Mouse (Mus musculus): ENCODE measurements around the gene Nup107. TPM values are rescaled to one million over a fixed set of nuclear protein-coding genes. Genes with fewer than 3 reads are reported as not detected.
A peak's percentile ranks its signal among the peaks of the same experiment; 100 is the strongest.
"Not testable (repeated sequence)": the region's sequence is repeated elsewhere in the genome, so short reads cannot be mapped to it uniquely, and the experiment has no call there.

Nup107 gene
- total RNA-seq, 1 experiment from 2014 or later, result 96.1 TPM

GRCm38 (mm10) chr10:117749787-117750343, 42.6 kb downstream of the Nup107 start:
- ATAC-seq (replicated peaks in 1 of 2; ENCODE audit: insufficient read depth in 1 of 2, low FRiP score in 2 of 2, low TSS enrichment in 1 of 2, low read depth in 1 of 2, poor library complexity in 2 of 2, severe bottlenecking in 2 of 2), result no peak

- no peak for ATAC-seq (replicated peaks in 1 of 2; ENCODE audit: insufficient read depth in 1 of 2, low FRiP score in 2 of 2, low TSS enrichment in 1 of 2, low read depth in 1 of 2, poor library complexity in 2 of 2, severe bottlenecking in 2 of 2)
These were observed 43.3 kb downstream of the Nup107 start for GRCm38 (mm10) chr10:117749050-117749686.

- ATAC-seq (replicated peaks in 1 of 2; ENCODE audit: insufficient read depth in 1 of 2, low FRiP score in 2 of 2, low TSS enrichment in 1 of 2, low read depth in 1 of 2, poor library complexity in 2 of 2, severe bottlenecking in 2 of 2), result no peak
These were observed 44.0 kb downstream of the Nup107 start for GRCm38 (mm10) chr10:117748276-117749049.

- no peak for ATAC-seq (replicated peaks in 1 of 2; ENCODE audit: insufficient read depth in 1 of 2, low FRiP score in 2 of 2, low TSS enrichment in 1 of 2, low read depth in 1 of 2, poor library complexity in 2 of 2, severe bottlenecking in 2 of 2)
These were observed 44.8 kb downstream of the Nup107 start for GRCm38 (mm10) chr10:117747711-117748110.

- peak; percentile 86 for ATAC-seq (replicated peaks in 1 of 2; ENCODE audit: insufficient read depth in 1 of 2, low FRiP score in 2 of 2, low TSS enrichment in 1 of 2, low read depth in 1 of 2, poor library complexity in 2 of 2, severe bottlenecking in 2 of 2)
These were observed 46.1 kb downstream of the Nup107 start, which contains the start of gene Slc35e3 for GRCm38 (mm10) chr10:117746297-117746883. Gene Slc35e3, minus strand, starts transcription at chr10:117746365.

GRCm38 (mm10) chr10:117745570-117746296, 46.8 kb downstream of the Nup107 start:
- ATAC-seq (replicated peaks in 1 of 2; ENCODE audit: insufficient read depth in 1 of 2, low FRiP score in 2 of 2, low TSS enrichment in 1 of 2, low read depth in 1 of 2, poor library complexity in 2 of 2, severe bottlenecking in 2 of 2), result peak; percentile 29 to 59

GRCm38 (mm10) chr10:117743917-117744316, 48.6 kb downstream of the Nup107 start:
- ATAC-seq (replicated peaks in 1 of 2; ENCODE audit: insufficient read depth in 1 of 2, low FRiP score in 2 of 2, low TSS enrichment in 1 of 2, low read depth in 1 of 2, poor library complexity in 2 of 2, severe bottlenecking in 2 of 2), result no peak

- ATAC-seq (replicated peaks in 1 of 2; ENCODE audit: insufficient read depth in 1 of 2, low FRiP score in 2 of 2, low TSS enrichment in 1 of 2, low read depth in 1 of 2, poor library complexity in 2 of 2, severe bottlenecking in 2 of 2), result no peak
These were observed 49.3 kb downstream of the Nup107 start for GRCm38 (mm10) chr10:117743182-117743581.

- no peak for ATAC-seq (replicated peaks in 1 of 2; ENCODE audit: insufficient read depth in 1 of 2, low FRiP score in 2 of 2, low TSS enrichment in 1 of 2, low read depth in 1 of 2, poor library complexity in 2 of 2, severe bottlenecking in 2 of 2)
These were observed 49.9 kb downstream of the Nup107 start for GRCm38 (mm10) chr10:117742618-117743017.

- no peak for ATAC-seq (replicated peaks in 1 of 2; ENCODE audit: insufficient read depth in 1 of 2, low FRiP score in 2 of 2, low TSS enrichment in 1 of 2, low read depth in 1 of 2, poor library complexity in 2 of 2, severe bottlenecking in 2 of 2)
These were observed 50.6 kb downstream of the Nup107 start for GRCm38 (mm10) chr10:117741698-117742475.

GRCm38 (mm10) chr10:117740921-117741320, 51.6 kb downstream of the Nup107 start:
- no peak for ATAC-seq (replicated peaks in 1 of 2; ENCODE audit: insufficient read depth in 1 of 2, low FRiP score in 2 of 2, low TSS enrichment in 1 of 2, low read depth in 1 of 2, poor library complexity in 2 of 2, severe bottlenecking in 2 of 2)

GRCm38 (mm10) chr10:117740171-117740570, 52.3 kb downstream of the Nup107 start:
- ATAC-seq (replicated peaks in 1 of 2; ENCODE audit: insufficient read depth in 1 of 2, low FRiP score in 2 of 2, low TSS enrichment in 1 of 2, low read depth in 1 of 2, poor library complexity in 2 of 2, severe bottlenecking in 2 of 2), result no peak

- ATAC-seq (replicated peaks in 1 of 2; ENCODE audit: insufficient read depth in 1 of 2, low FRiP score in 2 of 2, low TSS enrichment in 1 of 2, low read depth in 1 of 2, poor library complexity in 2 of 2, severe bottlenecking in 2 of 2), result no peak
These were observed 52.9 kb downstream of the Nup107 start for GRCm38 (mm10) chr10:117739648-117739948.

- 0 out of 4 replicates have a peak, but pooled peaks of 1 of the 2 experiments have one; percentile 15 for ATAC-seq (replicated peaks in 1 of 2; ENCODE audit: insufficient read depth in 1 of 2, low FRiP score in 2 of 2, low TSS enrichment in 1 of 2, low read depth in 1 of 2, poor library complexity in 2 of 2, severe bottlenecking in 2 of 2)
These were observed 53.4 kb downstream of the Nup107 start for GRCm38 (mm10) chr10:117738928-117739647.

GRCm38 (mm10) chr10:117738140-117738921, 54.2 kb downstream of the Nup107 start:
- no peak; a peak in 1 of 4 replicates for ATAC-seq (replicated peaks in 1 of 2; ENCODE audit: insufficient read depth in 1 of 2, low FRiP score in 2 of 2, low TSS enrichment in 1 of 2, low read depth in 1 of 2, poor library complexity in 2 of 2, severe bottlenecking in 2 of 2)

GRCm38 (mm10) chr10:117737498-117737897, 55.0 kb downstream of the Nup107 start:
- ATAC-seq (replicated peaks in 1 of 2; ENCODE audit: insufficient read depth in 1 of 2, low FRiP score in 2 of 2, low TSS enrichment in 1 of 2, low read depth in 1 of 2, poor library complexity in 2 of 2, severe bottlenecking in 2 of 2), result not testable (repeated sequence)
